Mouse (Mus musculus) ovary, postnatal 14 days (tissue): ENCODE data around the gene Gm45623.
A peak's percentile ranks its signal among the peaks of the same experiment; 100 is the strongest.

Source experiments
- DNase-seq: peaks from one replicate; pipeline ENCODE4 v3.0.0; 2022; ENCODE audit warnings: low spot score

The Gm45623 gene

DNA sequence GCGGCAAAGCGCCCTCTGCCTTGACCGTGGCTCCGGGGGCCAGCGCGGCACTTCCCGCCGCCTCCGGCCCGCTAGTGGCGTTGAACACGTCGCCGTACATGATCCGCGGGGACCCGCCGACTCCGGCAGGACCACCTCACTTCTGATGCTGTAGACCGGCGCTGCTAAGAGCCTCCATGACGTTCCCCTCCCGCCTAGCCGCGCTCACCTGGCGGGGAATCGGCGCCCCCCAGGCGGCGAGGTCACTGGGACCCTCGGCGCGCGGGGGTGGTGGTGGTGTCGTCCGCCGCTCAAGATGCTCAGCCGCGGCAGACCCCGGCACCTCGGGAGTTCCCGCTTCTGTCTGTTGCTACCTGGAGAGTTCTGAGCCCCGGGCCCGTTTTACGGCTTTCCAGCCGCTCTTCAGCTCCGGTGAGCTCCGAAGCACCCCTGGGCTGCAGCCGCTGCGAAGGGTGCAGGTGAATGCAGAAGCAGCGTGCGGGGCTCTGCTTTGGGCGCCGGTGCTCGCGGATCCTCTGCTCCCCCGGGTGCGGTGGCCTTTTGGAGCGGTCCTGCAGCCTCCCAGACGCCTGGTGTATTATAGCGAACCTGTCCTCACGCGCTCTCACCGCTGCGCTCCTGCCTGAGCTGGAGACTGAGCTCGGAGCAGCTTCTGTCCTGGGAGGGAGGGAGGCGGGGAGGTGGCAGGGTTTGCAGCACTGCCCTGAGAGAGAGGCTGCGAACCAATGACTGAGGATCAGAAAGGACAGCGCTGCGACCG, at the start of gene Gm45623:
TSS of gene Gm45623 (minus strand) at position 636 of the 760 bp plus-strand sequence.
- DNase-seq = no peak

DNA sequence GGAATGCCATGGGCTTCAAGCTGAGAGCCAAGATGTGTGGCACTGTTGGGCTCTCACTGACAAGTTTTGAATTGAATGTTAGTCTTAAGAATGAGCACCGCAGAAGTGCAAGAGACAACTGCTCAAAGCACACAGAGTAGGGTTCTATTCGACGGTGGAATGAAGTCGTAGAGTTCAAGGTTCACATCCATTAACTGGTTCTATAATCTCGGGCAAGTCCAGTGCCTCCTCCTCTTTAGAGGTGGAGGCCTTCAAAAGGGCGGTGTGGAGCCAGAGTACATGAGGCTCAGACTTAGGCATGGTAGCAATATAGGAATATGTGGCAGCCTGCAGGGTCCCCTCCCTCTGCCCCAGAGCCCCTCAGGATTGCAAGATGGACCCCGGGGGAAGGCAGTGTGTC, 43.8 kb upstream of the Gm45623 start:
- no peak for DNase-seq

DNA sequence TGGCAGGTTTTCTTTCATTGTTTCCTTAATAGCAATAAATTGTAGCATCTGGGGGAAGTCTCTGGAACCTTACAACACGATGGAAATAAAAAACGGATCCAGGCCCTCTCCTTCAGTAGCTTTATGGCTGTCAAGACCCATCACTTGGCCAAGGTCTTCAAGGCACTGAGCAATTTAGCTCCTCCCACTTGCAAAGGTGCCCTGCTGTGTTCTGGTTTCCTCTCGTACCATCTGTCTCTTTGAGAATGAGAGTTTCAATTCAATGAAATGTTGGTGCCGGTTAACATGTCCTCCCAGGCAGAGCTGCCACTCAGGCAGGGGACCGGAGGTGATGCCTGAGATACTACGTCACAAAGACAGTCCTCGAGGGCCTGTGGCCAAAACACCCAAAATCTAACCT, 41.9 kb upstream of the Gm45623 start:
- DNase-seq = no peak

DNA sequence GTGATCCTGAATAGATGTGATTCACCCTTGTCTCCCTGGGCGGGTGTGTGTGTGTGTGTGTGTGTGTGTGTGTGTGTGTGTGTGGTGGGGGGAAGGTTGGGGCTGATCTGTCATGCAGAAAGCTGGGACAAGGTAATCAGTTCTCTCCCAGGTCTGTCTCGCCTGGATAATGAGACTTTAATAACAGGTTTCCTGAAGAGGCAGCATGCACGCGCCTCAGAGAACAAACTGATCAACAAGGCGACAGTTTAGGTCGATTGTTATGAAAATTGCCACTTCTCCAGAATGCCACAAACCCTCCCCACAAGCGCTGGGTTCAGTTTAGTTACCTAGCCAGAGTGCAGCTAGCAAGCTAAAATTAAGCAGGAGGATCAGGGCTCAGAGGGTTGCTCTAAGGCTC, 40.8 kb upstream of the Gm45623 start:
- no peak for DNase-seq

DNA sequence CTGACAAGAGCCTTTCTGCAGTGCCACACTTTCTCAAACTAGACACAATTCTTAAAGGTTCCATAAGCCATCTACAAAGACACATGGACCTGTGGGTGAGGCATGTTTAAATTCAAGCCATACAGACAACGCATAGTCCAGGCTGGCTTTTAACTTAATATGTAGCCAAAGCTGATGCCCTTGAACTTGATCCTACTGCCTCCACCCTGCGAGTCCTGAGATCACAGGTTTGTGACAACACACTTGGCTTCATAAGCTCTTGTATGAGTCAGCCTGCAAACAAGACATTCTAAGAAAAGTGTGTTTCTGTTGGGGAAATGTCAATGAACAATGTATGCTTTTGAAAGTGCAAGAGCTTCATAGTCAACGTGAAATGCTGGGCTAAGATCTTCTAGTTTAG, 39.2 kb upstream of the Gm45623 start:
- DNase-seq = no peak

DNA sequence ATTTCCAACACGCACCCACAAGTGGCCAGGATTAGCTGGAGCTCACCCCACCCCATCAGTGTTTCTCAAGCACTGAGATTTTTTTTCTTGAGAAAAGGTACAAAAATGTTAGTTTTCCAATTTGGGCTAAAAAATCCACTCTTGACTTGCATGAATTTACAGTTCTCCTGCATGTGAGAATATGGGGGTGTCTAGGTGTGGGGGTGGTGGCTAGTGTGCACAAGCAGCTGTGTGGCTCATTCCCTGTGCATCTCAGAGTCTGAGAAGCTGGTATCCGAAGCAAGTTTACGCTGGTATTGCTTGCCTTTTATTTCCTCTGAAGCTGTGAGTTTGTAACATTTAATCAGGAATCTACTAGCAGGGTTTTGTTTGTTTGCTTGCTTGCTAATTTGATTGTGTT, 37.1 kb upstream of the Gm45623 start:
- DNase-seq = no peak

DNA sequence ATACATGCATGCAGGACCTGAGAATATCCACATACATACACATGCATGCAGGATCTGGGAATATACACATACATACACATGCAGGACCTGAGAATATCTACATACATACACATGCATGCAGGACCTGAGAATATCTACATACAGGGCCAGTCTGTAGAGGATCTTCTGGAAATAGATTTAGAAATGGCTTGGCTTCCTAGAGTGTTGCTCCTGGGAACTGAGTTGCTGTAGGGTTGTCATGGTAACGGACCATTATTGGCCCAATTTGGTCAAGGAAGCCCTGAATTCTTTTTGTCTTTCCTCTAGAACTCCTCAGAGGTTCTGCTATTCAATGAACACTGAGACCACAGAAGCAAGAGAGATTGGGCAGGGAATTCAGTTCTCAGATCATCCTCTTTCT, 29.0 kb upstream of the Gm45623 start:
- no peak for DNase-seq

DNA sequence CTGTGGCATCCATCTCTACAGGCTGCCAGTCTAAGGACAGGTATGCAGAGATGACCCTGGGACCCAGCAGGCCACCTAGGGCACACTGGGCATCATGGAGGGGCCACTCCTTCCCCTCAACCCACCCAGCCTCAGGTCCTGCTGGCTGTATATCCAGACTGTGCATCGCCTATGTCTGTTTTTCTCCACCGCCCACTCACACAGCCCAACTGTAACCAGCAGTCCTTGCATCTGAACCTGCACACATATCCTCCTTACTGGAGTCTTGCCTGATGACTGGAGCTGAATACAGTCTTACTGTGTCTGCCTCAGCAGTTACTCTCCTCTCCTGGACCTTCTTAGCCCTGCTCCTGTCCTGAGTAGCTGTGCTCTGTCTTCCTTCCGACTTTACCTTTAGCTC, 28.1 kb upstream of the Gm45623 start:
- DNase-seq = no peak

DNA sequence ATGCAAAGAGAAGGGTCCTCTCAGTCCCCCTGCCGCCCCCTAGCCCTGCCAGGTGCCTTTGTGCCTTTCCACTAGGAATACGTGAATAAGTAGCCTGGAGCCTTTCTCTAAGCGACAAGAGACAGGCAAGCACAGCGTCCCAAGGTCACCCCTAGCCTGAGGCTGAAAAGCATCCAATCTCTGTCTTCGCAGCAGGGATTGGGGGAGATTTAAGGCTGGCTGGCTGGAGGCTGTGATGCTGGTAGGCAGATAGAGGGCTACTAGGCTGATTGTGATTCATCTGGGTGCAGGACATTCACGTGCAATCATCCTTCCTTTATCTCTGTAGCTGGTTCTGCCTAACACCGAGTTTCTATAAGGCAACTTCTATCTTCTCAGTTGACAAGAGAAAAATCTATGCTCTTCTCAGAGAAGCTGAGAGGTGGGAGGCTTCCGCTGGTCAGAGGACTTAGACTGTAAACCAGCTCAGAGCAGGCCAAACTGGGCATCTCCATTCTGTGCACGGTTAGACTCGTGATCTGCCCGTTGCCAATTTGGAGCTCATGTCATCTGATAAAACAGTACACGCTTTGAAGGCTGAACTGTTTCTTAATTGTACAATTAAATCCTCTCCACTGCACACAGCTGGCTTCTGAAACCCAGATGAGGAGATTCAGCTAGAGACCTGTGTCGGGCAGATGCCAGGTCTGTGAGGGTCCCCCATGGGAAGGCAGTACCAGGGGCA, 27.3 kb upstream of the Gm45623 start:
- no peak for DNase-seq

DNA sequence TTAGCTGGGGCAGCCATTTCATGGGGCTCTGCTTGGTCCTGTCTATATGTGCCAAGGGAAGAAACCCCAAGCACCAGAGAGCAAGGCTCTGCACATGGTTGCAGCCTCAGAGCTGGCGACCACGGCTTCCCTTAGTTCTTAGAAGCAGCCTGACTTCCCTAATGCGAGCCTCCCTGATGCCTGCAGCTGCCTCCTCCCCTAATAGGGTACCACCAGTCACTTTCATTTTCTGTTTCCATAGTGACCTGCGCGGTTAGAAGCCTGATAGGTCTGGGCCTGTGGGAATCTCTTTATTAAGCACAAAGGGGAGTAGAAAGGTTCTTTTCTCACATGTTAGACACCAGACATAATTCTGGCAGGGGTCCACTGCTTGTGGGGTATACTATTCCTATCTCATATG, 20.7 kb upstream of the Gm45623 start:
- DNase-seq = no peak

DNA sequence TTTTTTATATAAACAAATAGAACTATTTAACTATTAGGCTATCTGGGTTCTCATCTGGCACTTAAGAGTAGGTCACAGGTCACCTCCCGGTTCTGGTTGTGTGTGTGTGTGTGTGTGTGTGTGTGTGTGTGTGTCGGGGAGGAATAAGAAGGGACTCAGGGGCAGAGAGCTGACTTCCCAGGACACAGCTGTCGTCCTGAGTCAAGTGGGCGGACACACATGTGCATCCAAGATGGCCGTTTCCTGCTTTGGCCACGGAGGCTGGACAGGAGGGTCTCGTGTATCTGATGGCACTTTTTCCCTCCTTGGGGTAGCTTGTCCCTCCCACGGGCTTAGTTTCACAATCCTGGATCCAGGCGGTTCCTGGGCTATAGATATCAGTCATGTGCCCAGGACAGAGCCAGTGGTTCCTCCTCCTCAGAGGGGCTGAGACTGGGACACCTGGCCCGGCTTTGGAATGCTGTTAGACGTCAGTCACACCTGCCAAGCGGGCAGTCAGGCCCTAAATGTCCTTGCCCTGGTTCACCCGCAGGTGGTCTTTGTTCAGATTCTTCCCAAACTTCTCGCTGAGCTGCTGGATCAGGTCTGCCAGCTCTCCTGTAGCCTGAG, 19.7 kb upstream of the Gm45623 start:
- DNase-seq = no peak

DNA sequence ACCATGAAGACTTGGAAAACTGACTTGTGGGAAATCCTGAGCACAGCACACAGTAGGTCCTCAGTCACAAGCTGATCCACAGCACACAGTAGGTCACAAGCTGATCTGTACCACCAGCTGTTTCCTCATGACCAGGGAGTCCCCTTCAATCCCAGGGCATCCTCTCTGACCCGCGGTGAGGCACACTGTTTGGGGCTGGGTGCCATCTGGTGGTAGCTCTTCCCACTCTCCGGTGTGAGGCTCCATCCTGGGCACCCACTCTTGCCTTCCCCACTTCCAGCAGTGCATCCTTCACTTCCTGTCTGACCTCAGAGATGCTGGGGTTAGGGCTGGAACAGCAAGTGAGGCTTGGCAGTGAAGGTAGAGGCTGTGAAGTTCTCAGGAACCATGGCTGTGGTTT, 19.0 kb upstream of the Gm45623 start:
- DNase-seq = no peak

DNA sequence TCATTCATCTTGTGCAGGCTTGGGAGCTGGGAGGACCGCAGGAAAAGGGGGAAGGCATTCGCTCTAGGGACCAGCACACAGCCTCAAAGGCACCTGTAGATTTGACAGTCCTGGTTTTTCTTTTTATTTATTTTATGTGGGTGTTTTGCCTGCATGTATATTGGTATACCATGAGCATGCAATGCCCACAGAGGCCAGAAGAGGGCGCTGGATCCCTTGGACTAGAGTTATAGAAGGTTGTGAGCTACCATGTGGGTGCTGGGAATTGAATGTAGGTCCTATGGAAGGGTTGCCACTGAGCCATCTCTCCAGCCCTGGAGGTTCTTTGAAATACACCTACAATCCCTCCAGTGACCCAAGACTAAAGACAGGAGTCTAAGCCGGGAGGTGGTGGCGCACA, 17.2 kb upstream of the Gm45623 start:
- no peak for DNase-seq

DNA sequence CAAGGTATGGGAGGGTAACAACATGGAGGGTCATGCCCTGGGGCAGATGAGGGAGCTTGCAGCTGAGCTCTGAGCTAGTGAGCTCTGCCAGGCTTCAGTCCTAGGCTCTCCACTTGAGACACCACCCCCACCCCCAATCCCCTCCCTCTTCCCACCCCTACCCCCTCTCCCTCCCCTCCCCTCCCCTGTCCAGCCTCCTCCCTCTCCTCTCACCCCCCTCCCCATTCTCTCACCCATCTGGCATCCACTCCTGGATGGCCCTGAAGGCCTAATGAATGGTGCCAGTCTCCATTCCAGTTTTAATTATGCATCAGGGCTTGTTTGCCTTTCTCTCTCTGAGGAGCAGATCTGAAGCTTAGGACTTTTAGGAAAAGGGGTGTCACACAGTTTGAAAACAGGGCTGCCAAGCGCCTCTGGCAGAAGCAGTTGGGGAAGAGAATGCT, 16.5 kb upstream of the Gm45623 start:
- no peak for DNase-seq

DNA sequence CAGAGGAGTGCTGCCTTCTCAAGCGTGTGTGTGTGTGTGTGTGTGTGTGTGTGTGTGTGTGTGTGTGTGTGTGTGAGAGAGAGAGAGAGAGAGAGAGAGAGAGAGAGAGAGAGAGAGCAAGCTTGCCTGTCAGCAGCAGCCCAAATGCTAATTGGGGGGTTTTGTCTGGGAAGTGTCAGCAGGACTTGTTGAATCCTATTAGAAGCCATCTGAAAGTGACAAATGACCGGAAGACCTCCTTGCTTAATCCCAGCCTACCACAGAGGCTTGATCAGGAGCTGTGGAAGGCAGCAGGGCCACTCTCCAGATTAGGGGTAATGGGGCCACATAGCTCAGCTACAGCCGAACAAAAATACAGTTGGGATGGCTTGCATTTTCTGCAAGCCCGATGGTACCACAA, 15.8 kb upstream of the Gm45623 start:
- no peak for DNase-seq

DNA sequence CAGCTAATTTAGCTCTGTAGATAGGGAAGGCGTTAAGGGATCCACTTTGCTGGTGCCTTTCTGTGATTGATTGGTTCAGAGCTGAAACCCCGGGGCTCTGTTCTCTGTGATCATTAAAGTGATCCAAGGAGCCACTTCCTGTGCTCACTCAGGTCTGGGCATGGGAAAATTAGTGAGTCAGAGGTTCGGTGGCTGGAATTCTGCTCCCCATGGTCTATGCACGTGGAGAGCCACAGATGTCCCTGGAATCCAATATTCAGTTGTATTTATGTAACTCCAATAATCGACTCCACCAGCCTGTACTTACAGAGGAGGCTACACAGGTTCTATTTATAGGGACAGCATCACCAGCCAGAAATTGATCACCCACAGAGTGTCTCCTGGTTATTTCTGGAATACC, 12.6 kb upstream of the Gm45623 start:
- no peak for DNase-seq

DNA sequence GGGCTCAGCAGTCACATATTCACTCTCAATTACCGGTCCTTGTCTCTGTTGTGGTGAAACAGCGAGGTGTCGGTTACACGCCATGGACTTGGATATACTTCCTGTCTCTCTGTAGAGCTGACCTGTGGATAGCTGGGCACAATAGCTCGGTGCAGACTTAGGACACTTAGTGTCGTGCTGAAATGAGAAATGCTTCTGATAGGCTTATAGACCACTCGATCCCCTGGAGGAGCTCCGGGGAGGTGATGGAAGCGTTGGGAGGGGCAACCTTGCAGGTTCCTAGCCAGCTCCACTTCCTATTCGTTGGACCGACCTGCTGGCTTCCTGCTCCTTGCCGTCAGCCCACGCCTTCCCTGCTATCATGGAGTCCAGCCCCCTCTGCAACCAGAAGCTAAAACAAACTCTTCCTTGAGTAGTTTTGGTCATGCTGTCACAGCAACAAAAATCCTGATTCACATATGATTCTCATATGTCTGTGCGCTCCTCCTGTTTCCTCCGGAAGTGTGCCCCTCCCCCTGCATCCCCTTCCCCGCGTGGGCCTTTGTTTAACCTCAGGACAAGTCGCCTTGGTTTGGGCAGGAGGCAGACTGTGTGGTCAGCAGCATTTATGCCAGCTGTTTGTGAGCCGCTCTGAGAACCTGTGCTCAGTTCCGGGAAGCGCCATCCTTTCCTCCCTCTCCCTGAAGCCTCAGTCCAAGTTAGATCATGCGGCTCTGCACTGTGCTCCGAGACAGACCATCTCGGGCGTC, 11.8 kb upstream of the Gm45623 start:
- DNase-seq = no peak

DNA sequence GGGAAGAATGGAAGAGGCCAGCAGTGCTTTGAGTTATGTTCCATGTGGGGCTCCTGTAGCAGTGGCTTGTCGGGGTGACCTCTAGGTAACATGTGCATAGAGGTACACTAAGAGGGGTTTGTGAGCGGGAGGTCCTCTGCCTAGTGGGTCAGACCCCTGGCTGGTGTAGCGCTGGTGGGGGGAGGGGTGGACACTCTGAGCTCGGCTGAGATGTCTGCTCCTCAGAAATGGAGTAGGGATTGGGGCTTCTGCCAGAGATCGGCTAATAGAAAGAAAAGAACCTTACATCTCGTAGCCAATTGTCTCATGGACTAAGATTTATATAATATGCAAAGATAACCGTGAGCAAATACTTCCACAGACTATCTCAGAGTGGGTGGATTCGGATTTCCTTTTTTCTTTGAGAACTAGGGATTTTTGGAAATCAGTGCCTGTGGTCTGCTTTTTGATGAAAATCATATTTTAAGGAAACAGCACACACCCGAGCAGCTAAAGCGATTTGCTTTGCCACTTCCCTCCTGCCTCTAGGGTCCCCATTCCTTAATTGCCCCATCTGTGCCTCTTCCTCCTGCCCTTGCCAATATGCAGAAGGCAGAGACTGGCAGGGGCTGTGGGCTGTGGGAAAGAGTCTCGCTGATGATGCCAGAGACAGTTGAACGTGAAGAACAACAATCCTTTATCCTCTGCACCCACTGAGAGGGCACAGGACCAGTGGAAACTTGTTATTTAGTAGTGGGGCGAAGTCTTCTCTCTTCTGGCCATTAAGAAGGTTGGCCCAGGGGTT, 9.0 kb upstream of the Gm45623 start:
- DNase-seq = no peak

DNA sequence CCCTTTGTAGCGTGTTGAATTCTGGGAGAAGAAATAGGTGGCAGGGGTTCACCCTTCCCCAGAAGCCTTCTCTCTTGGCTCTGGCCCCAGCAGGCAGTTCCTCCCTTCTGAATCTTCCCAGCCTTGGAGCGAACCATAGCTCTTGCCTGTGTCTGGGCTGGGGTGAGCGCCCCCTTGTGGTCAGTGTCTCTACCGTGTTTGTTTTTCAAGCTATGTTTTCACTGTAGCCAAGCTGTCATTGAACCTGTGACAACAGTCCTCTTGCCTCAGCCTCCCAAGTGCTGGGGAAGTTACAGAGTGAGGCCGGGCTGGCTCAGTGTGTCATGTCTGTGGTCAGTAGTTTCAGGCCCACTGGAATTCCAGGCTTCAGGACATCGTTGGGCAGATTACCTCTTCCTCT, 4.9 kb upstream of the Gm45623 start:
- DNase-seq = peak; percentile 77

DNA sequence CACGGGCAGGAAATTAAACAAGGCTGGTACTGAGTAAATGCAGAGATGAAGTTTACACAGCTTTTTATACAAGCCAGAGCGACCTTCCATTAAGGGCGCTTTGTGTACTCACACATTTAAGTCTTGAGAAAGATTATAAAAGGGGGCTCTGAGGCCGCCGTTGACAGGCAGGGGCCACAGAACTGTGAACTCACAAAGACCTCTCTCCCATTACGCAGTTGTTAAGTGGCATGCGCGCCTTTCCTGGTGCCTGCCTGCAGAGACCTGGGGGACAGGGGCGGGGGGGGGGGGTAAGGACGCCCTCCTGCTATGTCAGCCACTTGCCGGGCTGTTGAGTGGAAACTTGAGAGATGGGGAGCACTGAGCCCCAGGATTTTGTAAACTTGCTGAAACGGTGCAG, 3.6 kb upstream of the Gm45623 start:
- DNase-seq = no peak

DNA sequence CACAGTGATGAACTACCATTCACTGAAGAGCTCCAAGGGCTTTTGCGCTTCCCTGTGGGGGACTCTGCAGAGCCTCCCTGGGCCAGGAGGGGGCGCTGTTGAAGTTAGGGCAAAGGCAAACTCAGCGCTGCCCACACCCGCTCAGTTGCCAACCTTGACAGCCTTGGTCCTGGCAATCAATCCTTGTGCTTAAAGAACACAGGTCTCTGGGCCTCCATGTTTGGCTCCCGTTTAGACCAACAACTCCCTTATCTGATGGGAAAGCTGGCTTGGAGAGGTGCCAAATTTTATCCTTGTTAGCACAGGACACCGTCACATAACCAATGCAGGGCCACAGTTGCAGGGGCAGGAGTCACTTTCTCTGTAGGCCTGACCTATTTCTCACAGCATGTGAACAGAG, 2.2 kb upstream of the Gm45623 start:
- DNase-seq = peak; percentile 48
